Mouse (Mus musculus) CH12.LX (cell line): ENCODE data around the gene Cfap46. TPM values are rescaled to one million over a fixed set of nuclear protein-coding genes. Genes with fewer than 3 reads are reported as not detected.

Source experiments
- DNase-seq: peaks from one replicate; pipeline ENCODE4 v3.0.0-alpha.2; 2013; ENCODE audit errors: extremely low read depth
- H3K27ac ChIP-seq: 2 replicates; pipeline ENCODE4 v1.5.1; 2012; ENCODE audit warnings: low read depth, mild to moderate bottlenecking, control low read depth, moderate library complexity; ENCODE audit not compliant: insufficient read depth
- H3K27me3 ChIP-seq: replicated peaks from 2 replicates; pipeline ENCODE3; 2012; ENCODE audit warnings: inconsistent platforms
- H3K36me3 ChIP-seq, 2 experiments: replicated peaks in 1 of 2; 2 replicates each; pipeline versions ENCODE3 to v1.6.1; 2012; ENCODE audit warnings: inconsistent platforms in 1 of 2, low read length in 1 of 2, mild to moderate bottlenecking in 1 of 2, mixed read lengths in 1 of 2, moderate library complexity in 1 of 2; ENCODE audit not compliant: control insufficient read depth in 1 of 2, insufficient read depth in 1 of 2
- H3K4me1 ChIP-seq, 2 experiments: 2 replicates each; pipeline ENCODE4 v1.6.1; 2012; ENCODE audit warnings: inconsistent platforms in 1 of 2, moderate library complexity in 1 of 2; ENCODE audit not compliant: insufficient read depth in 2 of 2, control insufficient read depth in 1 of 2
- H3K4me2 ChIP-seq: 2 replicates; pipeline ENCODE4 v1.6.1; 2012; ENCODE audit warnings: low read depth, mild to moderate bottlenecking, control low read depth; ENCODE audit not compliant: poor library complexity, insufficient read depth, severe bottlenecking
- H3K4me3 ChIP-seq, 3 experiments: fragments of 150-350 bp in 1 of 3; sonication (generic) in 1 of 3; replicated peaks in 1 of 3; 2 replicates each; pipeline versions ENCODE3 to v1.5.1; 2011 to 2012; ENCODE audit warnings: low read depth in 2 of 3, low read length in 2 of 3, mild to moderate bottlenecking in 2 of 3, moderate library complexity in 2 of 3, control low read depth in 1 of 3, improper control_type of control experiment in 1 of 3, inconsistent platforms in 1 of 3, mixed read lengths in 1 of 3; ENCODE audit not compliant: poor library complexity in 1 of 3
- H3K79me2 ChIP-seq: replicated peaks from 2 replicates; pipeline ENCODE4 v1.6.1; 2012; ENCODE audit warnings: mild to moderate bottlenecking, moderate library complexity; ENCODE audit not compliant: control insufficient read depth, poor library complexity, insufficient read depth, severe bottlenecking; ENCODE audit errors: extremely low read depth
- H3K9ac ChIP-seq: 2 replicates; pipeline ENCODE4 v1.6.1; 2012; ENCODE audit warnings: low read depth, mild to moderate bottlenecking, control low read depth, moderate library complexity; ENCODE audit not compliant: insufficient read depth
- H3K9me3 ChIP-seq: replicated peaks from 2 replicates; pipeline ENCODE3; 2012; ENCODE audit warnings: low read length, inconsistent platforms, mixed read lengths
- BHLHE40 ChIP-seq: IDR thresholded peaks from 2 replicates; pipeline ENCODE4 v1.6.1; 2011; ENCODE audit warnings: mild to moderate bottlenecking, low read depth, low read length, improper control_type of control experiment
- CHD1 ChIP-seq: IDR thresholded peaks from 2 replicates; pipeline ENCODE4 v1.6.1; 2012; ENCODE audit warnings: low read depth, low read length, improper control_type of control experiment, inconsistent platforms
- CHD2 ChIP-seq: IDR thresholded peaks from 2 replicates; pipeline ENCODE4 v1.6.1; 2011; ENCODE audit warnings: low read length, improper control_type of control experiment
- CTCF ChIP-seq, 2 experiments: IDR thresholded peaks in 1 of 2; conservative IDR thresholded peaks in 1 of 2; 2 replicates each; pipeline ENCODE4 v1.5.1; 2011 to 2012; ENCODE audit warnings: low read depth in 2 of 2, low read length in 2 of 2, improper control_type of control experiment in 1 of 2, inconsistent platforms in 1 of 2, mild to moderate bottlenecking in 1 of 2, moderate library complexity in 1 of 2
- E2F4 ChIP-seq: IDR thresholded peaks from 2 replicates; pipeline ENCODE4 v1.6.1; 2011; ENCODE audit warnings: low read depth, low read length, improper control_type of control experiment; ENCODE audit not compliant: insufficient replicate concordance
- ELF1 ChIP-seq: IDR thresholded peaks from 2 replicates; pipeline ENCODE4 v1.6.1; 2014; ENCODE audit warnings: low read depth, mild to moderate bottlenecking, inconsistent platforms, low read length, improper control_type of control experiment
- EP300 ChIP-seq: IDR thresholded peaks from 2 replicates; pipeline ENCODE4 v1.6.1; 2011; ENCODE audit warnings: low read length, improper control_type of control experiment
- ETS1 ChIP-seq: conservative IDR thresholded peaks from 2 replicates; pipeline ENCODE4 v1.6.1; 2012; ENCODE audit warnings: low read depth, mild to moderate bottlenecking, inconsistent platforms, low read length, improper control_type of control experiment, moderate library complexity
- GABPA ChIP-seq: IDR thresholded peaks from 2 replicates; pipeline ENCODE4 v1.6.1; 2012; ENCODE audit warnings: low read depth, low read length, improper control_type of control experiment, inconsistent platforms; ENCODE audit not compliant: insufficient replicate concordance
- IRF4 ChIP-seq: IDR thresholded peaks from 2 replicates; pipeline ENCODE4 v1.6.1; 2014; ENCODE audit warnings: low read depth, mild to moderate bottlenecking, inconsistent platforms, low read length, improper control_type of control experiment
- MAFK ChIP-seq: IDR thresholded peaks from 2 replicates; pipeline ENCODE4 v1.6.1; 2011; ENCODE audit warnings: low read length, improper control_type of control experiment; ENCODE audit not compliant: insufficient replicate concordance
- MAZ ChIP-seq: IDR thresholded peaks from 2 replicates; pipeline ENCODE4 v1.6.1; 2012; ENCODE audit warnings: low read depth, mild to moderate bottlenecking, inconsistent platforms, low read length, improper control_type of control experiment, moderate library complexity
- MEF2A ChIP-seq: IDR thresholded peaks from 2 replicates; pipeline ENCODE4 v1.6.1; 2014; ENCODE audit warnings: low read depth, mild to moderate bottlenecking, inconsistent platforms, low read length, improper control_type of control experiment, borderline replicate concordance
- MXI1 ChIP-seq: IDR thresholded peaks from 2 replicates; pipeline ENCODE4 v1.6.1; 2011; ENCODE audit warnings: mild to moderate bottlenecking, low read depth, low read length, improper control_type of control experiment
- MYC ChIP-seq: IDR thresholded peaks from 2 replicates; pipeline ENCODE4 v1.6.1; 2011; ENCODE audit warnings: low read depth, mild to moderate bottlenecking, improper control_type of control experiment, low read length
- POLR2A ChIP-seq: IDR thresholded peaks from 2 replicates; pipeline ENCODE4 v1.6.1; 2011; ENCODE audit warnings: low read depth, mild to moderate bottlenecking, improper control_type of control experiment, low read length
- POLR2AphosphoS2 ChIP-seq: IDR thresholded peaks from 2 replicates; pipeline ENCODE4 v1.6.1; 2011; ENCODE audit warnings: low read depth, low read length, improper control_type of control experiment
- RAD21 ChIP-seq: IDR thresholded peaks from 2 replicates; pipeline ENCODE4 v1.6.1; 2011; ENCODE audit warnings: low read depth, mild to moderate bottlenecking, low read length, improper control_type of control experiment, moderate library complexity
- RCOR1 ChIP-seq: conservative IDR thresholded peaks from 2 replicates; pipeline ENCODE4 v1.6.1; 2012; ENCODE audit warnings: low read depth, mild to moderate bottlenecking, inconsistent platforms, low read length, improper control_type of control experiment
- TBP ChIP-seq: conservative IDR thresholded peaks from 2 replicates; pipeline ENCODE4 v1.6.1; 2011; ENCODE audit warnings: low read depth, low read length, improper control_type of control experiment
- TCF12 ChIP-seq: IDR thresholded peaks from 2 replicates; pipeline ENCODE4 v1.6.1; 2014; ENCODE audit warnings: low read depth, mild to moderate bottlenecking, inconsistent platforms, low read length, improper control_type of control experiment
- UBTF ChIP-seq: IDR thresholded peaks from 2 replicates; pipeline ENCODE4 v1.6.1; 2012; ENCODE audit warnings: low read depth, mild to moderate bottlenecking, inconsistent platforms, low read length, improper control_type of control experiment, moderate library complexity
- USF1 ChIP-seq: IDR thresholded peaks from 2 replicates; pipeline ENCODE4 v1.6.1; 2014; ENCODE audit warnings: low read depth, mild to moderate bottlenecking, inconsistent platforms, low read length, improper control_type of control experiment
- ZC3H11A ChIP-seq: IDR thresholded peaks from 2 replicates; pipeline ENCODE4 v1.6.1; 2012; ENCODE audit warnings: low read depth, mild to moderate bottlenecking, inconsistent platforms, low read length, improper control_type of control experiment
- ZKSCAN1 ChIP-seq: IDR thresholded peaks from 2 replicates; pipeline ENCODE4 v1.6.1; 2012; ENCODE audit warnings: low read depth, inconsistent platforms, low read length, improper control_type of control experiment, borderline replicate concordance
- dilution Hi-C: fragments of 300-500 bp; cut with MboI; formaldehyde crosslinking; loops from 2 replicates; pipeline ENCODE4 v1.14.3; 2020; ENCODE audit warnings: low sequenced_read_pairs; ENCODE audit not compliant: extremely low pct_unique_long_range_greater_than_20kb, extremely low pct_ligation_motif_present
- in situ Hi-C: fragments of 300-500 bp; cut with MboI; formaldehyde crosslinking; loops from 3 replicates; pipeline ENCODE4 v1.14.3; 2019; ENCODE audit warnings: low sequenced_read_pairs, low pct_ligation_motif_present, low pct_unique_long_range_greater_than_20kb, mixed read lengths
- polyA plus RNA-seq: library from polyadenylated mRNA; unstranded; fragments of >175 nt; gene quantifications from 2 replicates; pipeline ENCODE4 v1.2.1, GENCODE M21; 2012; ENCODE audit warnings: low read depth; ENCODE audit not compliant: insufficient read length
- total RNA-seq, 2 experiments: library from RNA; depleted of rRNA; stranded (reverse); fragments of 300-350 nt in 1 of 2; fragments of >200 nt in 1 of 2; gene quantifications; 2 replicates each; pipeline ENCODE4 v1.2.3; 2012 to 2014

Gene Cfap46
- total and polyA plus RNA-seq, 3 experiments: 0.11 to 0.13 (median 0.11) TPM

GRCm38 (mm10) chr7:139706411-139707120 is 22.9 kb upstream of the Cfap46 start:
- dilution Hi-C loops: no loop called here
- DNase-seq: no peak
- Histone ChIP-seq H3K4me3 (no peak overlapping the region), H3K9ac (no peak overlapping the region), H3K4me1 (peaks cover 37 to 70% of the 10 kb centered on the region in 2 experiments), H3K9me3 (peaks cover 9% of the 10 kb centered on the region), H3K27me3 (no peaks in the 10 kb centered on the region), H3K79me2 (no peaks in the 10 kb centered on the region), H3K27ac (no peak overlapping the region), H3K4me2 (no peak overlapping the region), H3K36me3 (no peaks in the 10 kb centered on the region)
- in situ Hi-C loops: no loop called here
- no peak for TF ChIP-seq POLR2AphosphoS2
- no peak for TF ChIP-seq MAZ
- TF ChIP-seq CHD1: no peak
- TF ChIP-seq MXI1: no peak
- TF ChIP-seq MYC: no peak
- TF ChIP-seq RCOR1: no peak
- TF ChIP-seq CTCF (conservative IDR thresholded peaks at IDR 0.05 in 1 of 2, IDR thresholded peaks at IDR 0.05 in 1 of 2; ENCODE audit: low read depth in 2 of 2, low read length in 2 of 2): no peak

GRCm38 (mm10) chr7:139705781-139706180 is 22.2 kb upstream of the Cfap46 start:
- in situ Hi-C loops (no loop called here), dilution Hi-C loops (no loop called here)
- TF ChIP-seq MYC: no peak
- no peak for TF ChIP-seq MEF2A
- TF ChIP-seq GABPA: no peak
- no peak for TF ChIP-seq E2F4
- Histone ChIP-seq H3K9ac (no peak overlapping the region), H3K79me2 (no peaks in the 10 kb centered on the region), H3K9me3 (peaks cover 9% of the 10 kb centered on the region), H3K36me3 (no peaks in the 10 kb centered on the region), H3K27ac (peak overlapping the region; percentile 97), H3K4me3 (peak overlapping the region in 1 of 3 experiments; percentile 39), H3K4me2 (no peak overlapping the region), H3K27me3 (no peaks in the 10 kb centered on the region), H3K4me1 (peaks cover 39 to 71% of the 10 kb centered on the region in 2 experiments)
- DNase-seq: no peak

- in situ Hi-C loops (no loop called here), dilution Hi-C loops (no loop called here)
- Histone ChIP-seq H3K27me3 (no peaks in the 10 kb centered on the region), H3K4me2 (peak overlapping the region; percentile 62), H3K36me3 (no peaks in the 10 kb centered on the region), H3K79me2 (no peaks in the 10 kb centered on the region), H3K4me1 (peaks cover 41 to 72% of the 10 kb centered on the region in 2 experiments), H3K4me3 (no peak overlapping the region), H3K9ac (peak overlapping the region; percentile 45), H3K9me3 (peaks cover 9% of the 10 kb centered on the region), H3K27ac (peak overlapping the region; percentile 97)
- peak; percentile 79 for DNase-seq
- TF ChIP-seq TCF12 (peak; percentile 98), ZC3H11A (no peak), EP300 (peak; percentile 83), UBTF (no peak), BHLHE40 (peak; percentile 85), RCOR1 (peak; percentile 90), MAFK (peak; percentile 79; the same call in 1 of the 2 replicates), IRF4 (peak; percentile 83), USF1 (no peak), CHD2 (peak; percentile 64), MAZ (no peak), RAD21 (peak; percentile 16), MEF2A (peak; percentile 94), ETS1 (peak; percentile 97), POLR2A (no peak), ZKSCAN1 (no peak), TBP (peak; percentile 47; the same call in 1 of the 2 replicates), MYC (no peak), ELF1 (no peak)
These were observed 21.5 kb upstream of the Cfap46 start for GRCm38 (mm10) chr7:139705081-139705480.
